Mouse (Mus musculus) kidney, embryonic 16.5 days (tissue): Measurements from ENCODE around the gene Tln2. TPM values are rescaled to one million over a fixed set of nuclear protein-coding genes. Genes with fewer than 3 reads are reported as not detected.
A peak's percentile ranks its signal among the peaks of the same experiment; 100 is the strongest.

Experiments used
- ATAC-seq: fragments of 200-750 bp; cut with Nextera tagmentation; 2 replicates; pipeline ENCODE4 v1.8.0; 2017; ENCODE audit warnings: moderate TSS enrichment; ENCODE audit not compliant: low FRiP score, low TSS enrichment
- H3K27ac ChIP-seq: fragments of 300-500 bp; sonication (generic); 2 replicates; pipeline ENCODE4 v1.5.1; 2014; ENCODE audit warnings: low read length
- H3K27me3 ChIP-seq: fragments of 300-500 bp; sonication (generic); 2 replicates; pipeline ENCODE4 v1.6.1; 2014; ENCODE audit warnings: low read length, control low read depth, mixed read lengths; ENCODE audit not compliant: insufficient read depth
- H3K36me3 ChIP-seq: fragments of 300-500 bp; sonication (generic); 2 replicates; pipeline ENCODE4 v1.6.1; 2014; ENCODE audit warnings: low read length, control low read depth, mixed read lengths; ENCODE audit not compliant: insufficient read depth
- H3K4me1 ChIP-seq: fragments of 300-500 bp; sonication (generic); 2 replicates; pipeline ENCODE4 v1.6.1; 2014; ENCODE audit warnings: low read length, control low read depth, mixed read lengths; ENCODE audit not compliant: insufficient read depth
- H3K4me2 ChIP-seq: fragments of 300-500 bp; sonication (generic); replicated peaks from 2 replicates; pipeline ENCODE4 v1.6.1; 2014; ENCODE audit warnings: low read depth, low read length
- H3K4me3 ChIP-seq: fragments of 300-500 bp; sonication (generic); 2 replicates; pipeline ENCODE4 v1.5.1; 2014; ENCODE audit warnings: mild to moderate bottlenecking, low read length
- H3K9ac ChIP-seq: fragments of 300-500 bp; sonication (generic); replicated peaks from 2 replicates; pipeline ENCODE4 v1.6.1; 2014; ENCODE audit warnings: low read length
- H3K9me3 ChIP-seq: fragments of 300-500 bp; sonication (generic); 2 replicates; pipeline ENCODE4 v1.6.1; 2016; ENCODE audit warnings: low read length, control low read depth
- WGBS: fragments of 180-500 bp; shearing (Covaris S2); extraction: QIAGEN DNeasy Blood & Tissue Kit; methylation state at CpG from one replicate; pipeline ENCODE4 v1.1.7; 2014; 5-methylcytosine and 5-hydroxymethylcytosine counted together
- polyA plus RNA-seq: library from polyadenylated mRNA; unstranded; fragments of >200 nt; fragmentation: Nextera tagmentation; extraction: Ambion mirVana; gene quantifications from 2 replicates; pipeline ENCODE4 v1.2.1, GENCODE M21; 2015

Gene Tln2
- polyA plus RNA-seq, 1 experiment from 2014 or later: 19.1 TPM

- WGBS: 84% methylated on average over 8 of the region's 8 CpGs
- H3K27ac ChIP-seq: peak overlapping the region; percentile 19
- H3K9me3 ChIP-seq: no peaks in the 10 kb centered on the region
- ATAC-seq: no peak
- no peaks in the 10 kb centered on the region for H3K27me3 ChIP-seq
- peaks cover 6% of the 10 kb centered on the region; the same call in 1 of the 2 replicates for H3K4me1 ChIP-seq
- H3K9ac ChIP-seq: no peak overlapping the region
- H3K4me3 ChIP-seq: no peak overlapping the region
- no peak overlapping the region for H3K4me2 ChIP-seq
- no peaks in the 10 kb centered on the region for H3K36me3 ChIP-seq
Measured at GRCm38 (mm10) chr9:67549811-67550501, 9.5 kb downstream of the Tln2 start.

- Histone ChIP-seq H3K27ac (peak overlapping the region; percentile 19), H3K4me2 (no peak overlapping the region), H3K36me3 (no peaks in the 10 kb centered on the region), H3K9me3 (no peaks in the 10 kb centered on the region), H3K9ac (no peak overlapping the region), H3K27me3 (no peaks in the 10 kb centered on the region), H3K4me3 (no peak overlapping the region), H3K4me1 (peaks cover 6% of the 10 kb centered on the region; the same call in 1 of the 2 replicates)
- WGBS: 43% methylated on average over 4 of the region's 4 CpGs
- ATAC-seq: peak; percentile 69; the same call in 1 of the 2 replicates
Measured at GRCm38 (mm10) chr9:67549332-67549731, 10.2 kb downstream of the Tln2 start.

GRCm38 (mm10) chr9:67546650-67547049, 12.9 kb downstream of the Tln2 start:
- no peaks in the 10 kb centered on the region for H3K36me3 ChIP-seq
- H3K9me3 ChIP-seq: no peaks in the 10 kb centered on the region
- H3K27me3 ChIP-seq: no peaks in the 10 kb centered on the region
- H3K4me1 ChIP-seq: peaks cover 6% of the 10 kb centered on the region; the same call in 1 of the 2 replicates
- no peak for ATAC-seq
- no peak overlapping the region for H3K4me3 ChIP-seq
- H3K4me2 ChIP-seq: no peak overlapping the region
- no peak overlapping the region for H3K27ac ChIP-seq
- no peak overlapping the region for H3K9ac ChIP-seq
- 77% methylated on average over 5 of the region's 5 CpGs for WGBS

- H3K9me3 ChIP-seq: no peaks in the 10 kb centered on the region
- no peaks in the 10 kb centered on the region for H3K27me3 ChIP-seq
- peaks cover 6% of the 10 kb centered on the region; the same call in 1 of the 2 replicates for H3K4me1 ChIP-seq
- WGBS: 85% methylated on average over 3 of the region's 3 CpGs
- no peak overlapping the region for H3K4me2 ChIP-seq
- H3K36me3 ChIP-seq: no peaks in the 10 kb centered on the region
- no peak for ATAC-seq
- no peak overlapping the region for H3K9ac ChIP-seq
- no peak overlapping the region for H3K27ac ChIP-seq
- H3K4me3 ChIP-seq: no peak overlapping the region
Measured at GRCm38 (mm10) chr9:67545794-67546193, 13.7 kb downstream of the Tln2 start.

- no peaks in the 10 kb centered on the region for H3K36me3 ChIP-seq
- ATAC-seq: no peak
- H3K4me3 ChIP-seq: no peak overlapping the region
- WGBS: 68% methylated on average over 7 of the region's 7 CpGs
- H3K27ac ChIP-seq: no peak overlapping the region
- H3K4me2 ChIP-seq: no peak overlapping the region
- no peaks in the 10 kb centered on the region for H3K9me3 ChIP-seq
- H3K9ac ChIP-seq: no peak overlapping the region
- peaks cover 11% of the 10 kb centered on the region for H3K4me1 ChIP-seq
- H3K27me3 ChIP-seq: no peaks in the 10 kb centered on the region
Measured at GRCm38 (mm10) chr9:67544783-67545182, 14.7 kb downstream of the Tln2 start.

GRCm38 (mm10) chr9:67541948-67542347, 17.6 kb downstream of the Tln2 start:
- H3K36me3 ChIP-seq: no peaks in the 10 kb centered on the region
- H3K27me3 ChIP-seq: no peaks in the 10 kb centered on the region
- no peak overlapping the region for H3K9ac ChIP-seq
- H3K9me3 ChIP-seq: no peaks in the 10 kb centered on the region
- H3K4me1 ChIP-seq: peaks cover 9% of the 10 kb centered on the region
- no peak for ATAC-seq
- no peak overlapping the region for H3K27ac ChIP-seq
- WGBS: 79% methylated on average over 8 of the region's 8 CpGs
- H3K4me3 ChIP-seq: no peak overlapping the region
- no peak overlapping the region for H3K4me2 ChIP-seq

- H3K9me3 ChIP-seq: no peaks in the 10 kb centered on the region
- H3K4me2 ChIP-seq: no peak overlapping the region
- H3K36me3 ChIP-seq: no peaks in the 10 kb centered on the region
- WGBS: 49% methylated on average over 17 of the region's 17 CpGs
- no peak overlapping the region for H3K4me3 ChIP-seq
- no peak overlapping the region for H3K27ac ChIP-seq
- H3K27me3 ChIP-seq: no peaks in the 10 kb centered on the region
- peaks cover 9% of the 10 kb centered on the region for H3K4me1 ChIP-seq
- H3K9ac ChIP-seq: no peak overlapping the region
- no peak for ATAC-seq
Measured at GRCm38 (mm10) chr9:67539776-67540706, 19.5 kb downstream of the Tln2 start.

- no peak overlapping the region for H3K9ac ChIP-seq
- no peak overlapping the region for H3K4me2 ChIP-seq
- no peak overlapping the region for H3K27ac ChIP-seq
- 68% methylated on average over 7 of the region's 7 CpGs for WGBS
- H3K4me3 ChIP-seq: no peak overlapping the region
- H3K36me3 ChIP-seq: no peaks in the 10 kb centered on the region
- no peaks in the 10 kb centered on the region for H3K9me3 ChIP-seq
- H3K4me1 ChIP-seq: peaks cover 22% of the 10 kb centered on the region
- H3K27me3 ChIP-seq: no peaks in the 10 kb centered on the region
- ATAC-seq: no peak
Measured at GRCm38 (mm10) chr9:67534420-67534819, 25.1 kb downstream of the Tln2 start.

- Histone ChIP-seq H3K27me3 (no peaks in the 10 kb centered on the region), H3K4me3 (no peak overlapping the region), H3K4me1 (peaks cover 22% of the 10 kb centered on the region), H3K9me3 (no peaks in the 10 kb centered on the region), H3K36me3 (no peaks in the 10 kb centered on the region), H3K27ac (no peak overlapping the region), H3K9ac (no peak overlapping the region), H3K4me2 (no peak overlapping the region)
- 22% methylated on average over 5 of the region's 5 CpGs for WGBS
- ATAC-seq: 0 out of 2 replicates have a peak, but pooled peaks have one; percentile 69
Measured at GRCm38 (mm10) chr9:67533260-67533659, 26.2 kb downstream of the Tln2 start.

- H3K36me3 ChIP-seq: no peaks in the 10 kb centered on the region
- H3K4me3 ChIP-seq: no peak overlapping the region
- H3K9me3 ChIP-seq: no peaks in the 10 kb centered on the region
- H3K4me1 ChIP-seq: peaks cover 22% of the 10 kb centered on the region
- no peak overlapping the region for H3K27ac ChIP-seq
- no peak overlapping the region for H3K9ac ChIP-seq
- WGBS: 42% methylated on average over 1 of the region's 1 CpGs
- H3K27me3 ChIP-seq: no peaks in the 10 kb centered on the region
- H3K4me2 ChIP-seq: no peak overlapping the region
- no peak for ATAC-seq
Measured at GRCm38 (mm10) chr9:67532631-67533030, 26.9 kb downstream of the Tln2 start.
